Mouse (Mus musculus): ENCODE measurements at regions not wholly inside any gene's neighbourhood (a gene's known extent, or its start where the extent isn't known, plus 50 kb on each side); places are given as distances from the start of the nearest gene placed in this dataset.

GRCm38 (mm10) chr2:28141975-28142374 is 50.8 kb upstream of the Olfm1 start:
- DNase-seq (ENCODE audit: low spot score in 2 of 2): no peak

GRCm38 (mm10) chr2:28141556-28141955 is 51.2 kb upstream of the Olfm1 start:
- DNase-seq (ENCODE audit: low spot score in 2 of 2): no peak

GRCm38 (mm10) chr2:28138583-28138982 is 53.9 kb upstream of the Fcnb start:
- DNase-seq (ENCODE audit: low spot score in 2 of 2): peak in 1 of 2 experiments; percentile 48

- DNase-seq (ENCODE audit: low spot score in 2 of 2): no peak
These were observed 49.9 kb upstream of the Fcnb start for GRCm38 (mm10) chr2:28134605-28135004.

All from cerebellum, postnatal 4 days (tissue).